Mouse (Mus musculus) forebrain, embryonic 14.5 days (tissue): Measurements from ENCODE around the gene Ccser1. TPM values are rescaled to one million over a fixed set of nuclear protein-coding genes. Genes with fewer than 3 reads are reported as not detected.

Experiments
- ATAC-seq: fragments of 200-750 bp; cut with Nextera tagmentation; 2 replicates; pipeline ENCODE4 v1.8.0; 2017; ENCODE audit warnings: mild to moderate bottlenecking, moderate library complexity
- DNase-seq: peaks from one replicate; pipeline ENCODE4 v3.0.0-alpha.2; 2015; ENCODE audit warnings: low spot score
- H3K27ac ChIP-seq: fragments of 300-500 bp; sonication (generic); 2 replicates; pipeline ENCODE4 v1.5.1; 2014; ENCODE audit warnings: low read depth, mild to moderate bottlenecking, control low read depth, low read length, moderate library complexity
- H3K27me3 ChIP-seq: fragments of 300-500 bp; sonication (generic); replicated peaks from 2 replicates; pipeline ENCODE4 v1.6.1; 2014; ENCODE audit warnings: low read length, control low read depth, mixed read lengths; ENCODE audit not compliant: control insufficient read depth, insufficient read depth
- H3K36me3 ChIP-seq: fragments of 300-500 bp; sonication (generic); 2 replicates; pipeline ENCODE4 v1.6.1; 2014; ENCODE audit warnings: low read length, control low read depth; ENCODE audit not compliant: control insufficient read depth, insufficient read depth
- H3K4me1 ChIP-seq: fragments of 300-500 bp; sonication (generic); 2 replicates; pipeline ENCODE4 v1.6.1; 2014; ENCODE audit warnings: antibody characterized with exemption, low read length, control low read depth; ENCODE audit not compliant: control insufficient read depth, insufficient read depth
- H3K4me2 ChIP-seq: fragments of 300-500 bp; sonication (generic); 2 replicates; pipeline ENCODE4 v1.6.1; 2014; ENCODE audit warnings: mild to moderate bottlenecking, control low read depth, low read length
- H3K4me3 ChIP-seq: fragments of 300-500 bp; sonication (generic); 2 replicates; pipeline ENCODE4 v1.5.1; 2014; ENCODE audit warnings: low read depth, low read length, control low read depth
- H3K9ac ChIP-seq: fragments of 300-500 bp; sonication (generic); 2 replicates; pipeline ENCODE4 v1.6.1; 2014; ENCODE audit warnings: mild to moderate bottlenecking, low read length, control low read depth, moderate library complexity
- H3K9me3 ChIP-seq: fragments of 300-500 bp; sonication (generic); replicated peaks from 2 replicates; pipeline ENCODE4 v1.6.1; 2016; ENCODE audit warnings: low read length, control low read depth, mixed read lengths; ENCODE audit not compliant: control insufficient read depth
- WGBS: fragments of 180-500 bp; shearing (Covaris S2); extraction: QIAGEN DNeasy Blood & Tissue Kit; methylation state at CpG from one replicate; pipeline ENCODE4 v1.1.7; 2014; 5-methylcytosine and 5-hydroxymethylcytosine counted together
- polyA plus RNA-seq: library from polyadenylated mRNA; unstranded; fragments of >200 nt; fragmentation: Nextera tagmentation; extraction: Ambion mirVana; gene quantifications from 2 replicates; pipeline ENCODE4 v1.2.1, GENCODE M21; 2014

Ccser1 gene
- polyA plus RNA-seq, 1 experiment from 2014 or later = 16.9 TPM

DNA sequence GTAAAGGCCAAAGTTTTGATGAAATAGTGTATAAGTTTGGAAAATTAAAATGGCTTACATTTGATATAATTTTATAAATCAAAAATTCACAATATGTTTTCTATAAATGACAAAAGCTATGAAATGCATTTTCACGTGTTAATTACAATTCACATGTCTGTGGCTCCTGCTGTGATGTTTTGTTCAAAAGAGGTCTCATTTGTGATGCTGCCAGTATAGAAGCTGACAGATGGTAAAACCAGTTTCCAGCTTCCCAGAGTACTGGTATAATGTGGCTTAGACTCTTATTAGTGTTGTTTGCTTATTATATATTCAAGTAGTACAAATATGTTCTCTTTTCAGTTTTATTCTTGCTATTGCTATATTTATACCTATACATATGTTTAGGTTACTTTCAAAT, 4.0 kb upstream of the Ccser1 start:
- no peak overlapping the region for H3K9ac ChIP-seq
- H3K4me3 ChIP-seq = no peak overlapping the region
- peaks cover 10% of the 10 kb centered on the region; the same call in 1 of the 2 replicates for H3K4me1 ChIP-seq
- H3K27me3 ChIP-seq = no peaks in the 10 kb centered on the region
- no peak overlapping the region for H3K4me2 ChIP-seq
- H3K9me3 ChIP-seq = no peaks in the 10 kb centered on the region
- 22% methylated on average over 1 of the region's 1 CpGs for WGBS
- H3K36me3 ChIP-seq = no peaks in the 10 kb centered on the region
- ATAC-seq = no peak
- DNase-seq = peak; percentile 81
- no peak overlapping the region for H3K27ac ChIP-seq

DNA sequence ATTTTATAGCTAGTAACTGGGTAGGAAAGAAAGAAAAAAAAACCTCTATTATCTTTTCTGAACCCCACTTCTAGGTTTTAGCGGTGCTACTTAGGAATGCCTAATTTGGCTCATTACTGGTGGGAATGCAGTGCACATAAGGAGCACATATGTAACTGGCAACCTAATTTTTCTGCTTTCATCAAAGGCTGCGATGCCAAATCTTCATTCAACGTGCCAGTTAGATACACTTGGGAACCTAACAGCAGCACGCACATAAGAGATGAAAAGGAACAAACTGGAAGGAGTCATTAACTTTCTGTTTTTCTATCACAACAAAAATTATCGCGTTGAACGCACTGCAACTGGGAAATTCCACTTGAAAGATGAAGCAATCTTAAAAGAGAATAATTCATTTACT, 2.6 kb upstream of the Ccser1 start:
- no peaks in the 10 kb centered on the region for H3K36me3 ChIP-seq
- ATAC-seq (0 out of 2 replicates have a peak, but pooled peaks have one; percentile 11), DNase-seq (peak; percentile 89)
- no peaks in the 10 kb centered on the region for H3K27me3 ChIP-seq
- H3K4me2 ChIP-seq = peak overlapping the region; percentile 28
- peaks cover 15% of the 10 kb centered on the region; the same call in 1 of the 2 replicates for H3K4me1 ChIP-seq
- no peak overlapping the region; the same call in 1 of the 2 replicates for H3K27ac ChIP-seq
- H3K9ac ChIP-seq = no peak overlapping the region
- no peak overlapping the region for H3K4me3 ChIP-seq
- 40% methylated on average over 7 of the region's 7 CpGs for WGBS
- no peaks in the 10 kb centered on the region for H3K9me3 ChIP-seq

DNA sequence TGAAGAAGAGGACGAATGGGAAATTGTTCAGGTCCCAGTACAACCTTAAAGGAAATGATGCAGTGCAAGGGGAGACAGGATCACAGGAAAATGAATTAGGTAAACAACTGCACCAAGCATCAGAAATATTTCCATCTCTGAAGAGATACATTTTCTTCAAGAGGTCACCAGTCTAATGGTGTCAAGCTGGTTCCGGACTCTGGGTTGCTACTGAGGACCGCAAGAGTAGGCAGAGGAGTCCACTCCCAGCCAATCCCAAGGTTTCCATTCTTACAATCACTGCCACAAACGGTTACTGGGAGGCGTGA, 529 bp upstream of the Ccser1 start:
- Histone ChIP-seq H3K4me1 (peaks cover 13% of the 10 kb centered on the region; the same call in 1 of the 2 replicates), H3K9me3 (no peaks in the 10 kb centered on the region), H3K36me3 (no peaks in the 10 kb centered on the region), H3K4me2 (peak overlapping the region; percentile 71), H3K27me3 (no peaks in the 10 kb centered on the region), H3K27ac (peak overlapping the region; percentile 94), H3K4me3 (peak overlapping the region; percentile 89), H3K9ac (peak overlapping the region; percentile 93)
- WGBS = 4% methylated on average over 5 of the region's 5 CpGs
- peak; percentile 37; the same call in 1 of the 2 replicates for ATAC-seq
- DNase-seq = no peak

DNA sequence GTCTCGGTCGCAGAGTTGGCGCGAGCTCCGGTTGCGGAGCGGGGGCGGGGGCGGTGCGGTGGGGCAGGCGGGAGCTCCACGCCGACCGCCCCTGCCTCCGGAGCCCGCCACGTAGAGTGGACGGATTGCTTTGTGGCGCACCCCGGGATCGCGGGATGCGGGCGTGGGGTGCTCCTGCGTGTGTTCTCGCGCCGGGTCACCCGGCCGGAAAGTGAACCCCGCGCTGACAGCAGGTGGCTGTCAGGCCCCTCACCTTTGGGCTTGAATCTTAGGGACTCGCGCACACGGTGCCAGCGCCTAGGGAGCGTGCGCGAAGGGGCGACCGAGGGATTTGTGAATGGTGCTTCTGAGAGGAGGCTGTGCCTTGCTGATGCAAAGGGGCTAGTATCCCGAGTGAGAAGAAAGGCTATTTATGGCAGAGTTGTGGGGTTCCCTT, 650 bp downstream of the Ccser1 start:
- Histone ChIP-seq H3K9ac (peak overlapping the region; percentile 93), H3K9me3 (no peaks in the 10 kb centered on the region), H3K4me1 (peaks cover 10% of the 10 kb centered on the region; the same call in 1 of the 2 replicates), H3K27ac (peak overlapping the region; percentile 94), H3K27me3 (no peaks in the 10 kb centered on the region), H3K4me3 (peak overlapping the region; percentile 89), H3K4me2 (peak overlapping the region; percentile 71), H3K36me3 (no peaks in the 10 kb centered on the region)
- 0% methylated on average over 22 of the region's 42 CpGs for WGBS
- ATAC-seq (peak; percentile 59), DNase-seq (peak; percentile 70)

DNA sequence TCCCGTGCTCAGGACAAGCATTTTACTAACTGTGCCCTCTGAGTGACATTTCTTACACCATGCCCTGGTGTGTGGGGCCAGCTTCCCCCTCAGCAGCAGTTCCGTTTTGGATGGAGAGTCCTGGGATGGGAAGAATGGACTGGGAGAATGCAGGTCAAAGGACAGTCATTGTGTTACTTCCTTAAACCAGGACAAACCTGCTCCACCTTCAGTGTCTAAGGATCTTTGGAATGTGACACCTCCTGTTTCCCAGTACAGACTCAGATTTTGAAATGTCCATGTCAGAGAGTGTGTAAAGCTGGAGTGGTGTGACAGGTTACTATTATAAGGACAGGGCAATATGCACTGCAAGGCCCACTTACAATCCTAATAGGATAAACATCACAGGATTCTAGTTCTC, 8.9 kb downstream of the Ccser1 start:
- WGBS = 72% methylated on average over 2 of the region's 2 CpGs
- no peaks in the 10 kb centered on the region for H3K4me1 ChIP-seq
- no peak overlapping the region for H3K4me3 ChIP-seq

DNA sequence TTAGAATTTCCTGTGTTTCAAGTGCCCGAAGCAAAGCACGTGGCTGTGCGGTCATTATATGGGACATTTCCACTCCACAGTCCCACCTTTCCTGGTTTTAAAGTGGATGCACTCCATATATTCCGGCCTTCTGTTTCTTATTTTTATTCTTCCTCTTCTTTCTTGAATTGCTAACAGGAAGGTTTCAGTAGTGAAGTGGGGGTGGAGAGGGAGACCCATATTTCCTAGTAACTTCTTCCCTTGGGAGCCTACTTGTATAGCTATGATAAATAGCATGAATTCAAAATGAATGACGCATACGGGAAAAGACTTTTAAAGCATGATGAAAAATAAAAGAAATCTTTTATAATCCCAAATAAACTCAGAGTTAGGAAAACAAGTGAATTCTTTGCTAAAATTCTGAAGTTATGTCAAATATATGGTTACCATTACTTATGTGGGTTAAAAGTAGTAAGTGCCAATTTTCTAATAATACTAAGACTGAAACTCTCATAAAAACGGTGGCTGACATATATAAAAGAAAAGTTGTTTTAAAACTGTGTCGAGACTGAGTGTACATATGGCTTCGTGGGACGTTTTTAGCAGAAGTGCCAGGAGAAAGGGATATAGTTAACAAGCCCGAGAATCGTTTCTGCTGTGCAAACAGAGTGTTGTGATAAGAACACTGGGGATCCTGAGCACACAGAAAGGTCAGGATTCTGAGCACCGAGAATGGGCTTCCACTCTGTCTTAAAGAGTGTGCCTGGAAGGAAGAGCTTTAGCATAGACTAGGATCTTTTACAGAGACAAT, 11.7 kb downstream of the Ccser1 start:
- DNase-seq = no peak
- Histone ChIP-seq H3K4me2 (no peak overlapping the region), H3K27ac (no peak overlapping the region), H3K27me3 (no peaks in the 10 kb centered on the region), H3K9me3 (no peaks in the 10 kb centered on the region), H3K4me3 (no peak overlapping the region), H3K9ac (no peak overlapping the region), H3K4me1 (no peaks in the 10 kb centered on the region), H3K36me3 (no peaks in the 10 kb centered on the region)
- no peak for ATAC-seq
- WGBS = 84% methylated on average over 13 of the region's 13 CpGs

More for the DNA sequence above, 8.9 kb downstream of the Ccser1 start:
- ATAC-seq (no peak), DNase-seq (no peak)
- Histone ChIP-seq H3K36me3 (no peaks in the 10 kb centered on the region), H3K27me3 (no peaks in the 10 kb centered on the region), H3K9me3 (no peaks in the 10 kb centered on the region), H3K27ac (no peak overlapping the region), H3K9ac (no peak overlapping the region), H3K4me2 (no peak overlapping the region)

DNA sequence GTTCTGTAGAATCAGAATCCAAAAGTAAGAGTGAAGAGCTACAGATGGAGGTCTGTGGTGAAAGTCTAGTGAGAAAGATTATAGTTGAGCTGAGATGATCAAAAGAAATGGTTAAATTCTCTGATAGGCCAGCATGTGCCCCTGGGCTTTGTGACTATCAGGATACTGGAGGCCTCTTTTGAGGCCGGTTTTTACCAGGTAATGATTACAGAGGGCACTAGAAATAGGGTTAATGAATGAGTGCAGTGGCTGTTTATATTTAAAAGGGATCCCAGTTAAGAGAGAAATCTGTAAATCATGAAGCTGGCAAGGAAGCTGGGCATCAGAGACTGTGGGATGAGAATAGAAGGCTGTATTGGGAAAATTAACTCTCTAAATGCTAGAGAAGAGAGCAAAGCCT, 23.2 kb downstream of the Ccser1 start:
- ATAC-seq (no peak), DNase-seq (no peak)
- H3K4me2 ChIP-seq = no peak overlapping the region
- H3K4me1 ChIP-seq = 0 out of 2 replicates have a peak, but pooled peaks cover 5% of the 10 kb centered on the region
- WGBS = 55% methylated on average over 1 of the region's 1 CpGs
- no peak overlapping the region for H3K9ac ChIP-seq
- no peak overlapping the region for H3K4me3 ChIP-seq
- H3K27me3 ChIP-seq = no peaks in the 10 kb centered on the region
- no peaks in the 10 kb centered on the region for H3K9me3 ChIP-seq
- H3K27ac ChIP-seq = no peak overlapping the region
- no peaks in the 10 kb centered on the region for H3K36me3 ChIP-seq

DNA sequence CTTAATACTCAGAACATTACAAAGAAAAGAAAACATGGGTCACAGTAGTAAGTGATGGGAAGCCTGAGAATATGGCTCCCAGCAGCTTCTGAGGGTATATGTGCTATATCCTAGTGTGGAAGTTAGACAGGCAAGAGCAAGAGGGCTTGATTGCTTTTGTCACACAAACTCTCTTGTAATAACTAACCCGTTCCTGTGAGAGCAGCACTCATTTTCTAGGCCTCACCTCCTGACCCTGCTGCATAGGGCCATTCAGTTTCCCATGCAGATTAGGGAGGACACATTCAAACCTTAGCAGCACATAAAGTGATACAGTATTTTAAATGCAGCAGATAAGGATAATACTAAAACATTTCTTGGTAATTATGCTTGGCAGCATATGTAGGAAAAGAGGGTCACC, 25.9 kb downstream of the Ccser1 start:
- Histone ChIP-seq H3K36me3 (no peaks in the 10 kb centered on the region), H3K27me3 (no peaks in the 10 kb centered on the region), H3K4me3 (no peak overlapping the region), H3K9ac (no peak overlapping the region), H3K4me2 (no peak overlapping the region), H3K9me3 (no peaks in the 10 kb centered on the region), H3K4me1 (peaks cover 8% of the 10 kb centered on the region), H3K27ac (no peak overlapping the region)
- 44% methylated on average over 1 of the region's 1 CpGs for WGBS
- ATAC-seq (no peak), DNase-seq (no peak)

DNA sequence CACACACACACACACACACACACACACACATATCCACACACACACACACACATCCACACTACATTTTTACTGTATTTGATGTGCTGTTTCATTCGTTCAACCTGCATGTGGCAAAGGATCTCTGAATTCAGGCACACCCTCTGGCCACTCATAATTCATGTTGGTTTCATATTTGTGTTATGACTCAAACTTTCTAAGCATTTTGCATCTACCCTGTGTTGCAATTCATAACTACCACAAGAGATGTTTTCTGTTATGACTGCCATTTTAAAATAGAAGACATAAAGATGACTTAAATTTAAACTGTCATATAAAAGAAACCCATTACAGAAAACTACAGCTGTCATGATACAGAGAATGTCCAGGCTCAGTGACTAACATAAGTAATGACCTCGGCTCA, 26.5 kb downstream of the Ccser1 start:
- H3K9ac ChIP-seq = no peak overlapping the region
- H3K27me3 ChIP-seq = no peaks in the 10 kb centered on the region
- 88% methylated on average over 2 of the region's 2 CpGs for WGBS
- H3K9me3 ChIP-seq = no peaks in the 10 kb centered on the region
- H3K36me3 ChIP-seq = no peaks in the 10 kb centered on the region
- ATAC-seq (no peak), DNase-seq (no peak)
- H3K4me3 ChIP-seq = no peak overlapping the region
- H3K4me1 ChIP-seq = peaks cover 8% of the 10 kb centered on the region
- no peak overlapping the region for H3K4me2 ChIP-seq
- H3K27ac ChIP-seq = no peak overlapping the region
